Mouse (Mus musculus) T-helper 1 cell (primary cell): Measurements from ENCODE around the gene Src.

ENCODE experiments used
- in situ Hi-C: fragments of 300-600 bp; cut with MboI, MseI; formaldehyde crosslinking; loops from one replicate; pipeline ENCODE4 v1.15.1; 2025; ENCODE audit warnings: high pct_unique_total_duplicates

Gene Src

DNA sequence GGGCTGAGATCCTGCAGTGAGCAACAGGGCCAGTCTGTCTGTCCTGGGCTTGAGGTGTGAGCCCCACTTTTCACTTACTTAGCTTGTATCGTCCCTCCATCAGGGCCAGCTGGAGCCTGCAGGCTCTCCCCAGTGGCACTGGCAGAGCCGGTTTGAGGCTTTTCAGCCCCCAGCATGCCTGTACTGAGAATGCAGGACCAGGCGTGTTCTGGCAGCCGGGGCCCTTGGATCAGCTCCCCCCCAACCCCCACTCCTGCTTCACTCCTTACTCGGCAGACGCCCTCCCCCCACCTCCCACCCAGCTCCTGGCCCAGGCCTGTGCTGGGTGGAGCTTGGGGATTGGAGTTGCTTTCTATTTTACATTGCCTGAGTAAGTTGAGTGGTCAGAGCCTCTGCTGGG is 16.3 kb downstream of the Src start:
- in situ Hi-C loops: no loop called here

DNA sequence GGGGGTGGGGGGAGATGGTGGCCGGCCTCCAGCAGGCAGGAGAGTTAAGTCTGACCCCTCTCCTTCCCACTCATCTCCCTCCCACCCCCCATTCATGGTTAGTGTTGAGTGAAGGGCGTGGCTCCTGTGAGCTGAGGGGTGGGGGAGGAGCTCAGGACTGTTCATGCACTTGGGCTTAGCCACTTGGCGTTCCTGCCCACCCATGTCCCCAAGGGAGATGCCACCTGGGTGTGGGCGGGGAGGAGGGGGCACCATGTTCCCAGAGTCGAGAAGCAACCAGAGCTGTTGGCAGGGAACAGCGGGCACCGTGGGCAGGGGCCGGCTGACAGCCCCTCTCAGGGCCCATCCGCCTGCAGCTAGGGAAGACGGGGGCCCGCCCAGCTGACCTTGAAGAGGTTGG is 18.3 kb downstream of the Src start:
- in situ Hi-C loops: no loop called here

DNA sequence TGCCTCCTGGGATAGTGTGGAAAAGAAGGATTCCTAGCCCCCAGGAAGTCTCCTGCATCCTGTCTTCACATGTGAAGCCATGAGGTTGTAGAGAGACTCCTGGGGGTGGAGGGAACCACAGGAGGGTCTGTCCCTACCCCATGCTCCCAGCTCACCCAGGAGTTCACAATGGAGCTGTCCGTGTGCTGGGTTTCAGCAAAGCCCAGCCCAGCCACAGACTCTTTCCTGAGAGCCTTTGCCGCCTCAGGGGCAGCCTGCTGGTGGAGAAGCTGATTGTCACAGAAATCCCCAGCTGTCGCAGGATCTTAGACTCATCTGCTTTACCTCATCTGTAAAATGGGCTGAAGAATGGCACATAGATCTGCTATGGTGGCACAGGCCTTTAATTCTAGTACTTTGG is 18.9 kb downstream of the Src start:
- in situ Hi-C loops: no loop called here

DNA sequence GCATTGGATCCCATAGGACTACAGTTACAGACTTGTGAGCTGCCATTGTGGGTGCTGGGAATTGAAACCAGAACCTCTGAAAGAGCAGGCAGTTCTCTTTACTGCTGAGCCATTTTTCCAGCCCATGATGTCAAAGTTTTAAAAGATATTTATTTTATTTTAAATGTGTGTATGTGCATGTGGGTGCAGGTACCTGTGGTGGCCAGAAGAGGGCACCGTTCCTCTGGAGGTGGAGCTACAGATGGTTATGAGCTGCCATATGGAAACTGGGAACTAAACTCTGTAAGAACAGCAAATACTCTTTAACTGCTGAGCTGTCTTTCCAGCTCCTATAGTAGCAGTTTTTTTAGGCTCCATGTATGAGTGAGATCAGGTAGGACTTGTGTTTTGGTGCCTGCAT is 23.1 kb downstream of the Src start:
- in situ Hi-C loops: no loop called here

DNA sequence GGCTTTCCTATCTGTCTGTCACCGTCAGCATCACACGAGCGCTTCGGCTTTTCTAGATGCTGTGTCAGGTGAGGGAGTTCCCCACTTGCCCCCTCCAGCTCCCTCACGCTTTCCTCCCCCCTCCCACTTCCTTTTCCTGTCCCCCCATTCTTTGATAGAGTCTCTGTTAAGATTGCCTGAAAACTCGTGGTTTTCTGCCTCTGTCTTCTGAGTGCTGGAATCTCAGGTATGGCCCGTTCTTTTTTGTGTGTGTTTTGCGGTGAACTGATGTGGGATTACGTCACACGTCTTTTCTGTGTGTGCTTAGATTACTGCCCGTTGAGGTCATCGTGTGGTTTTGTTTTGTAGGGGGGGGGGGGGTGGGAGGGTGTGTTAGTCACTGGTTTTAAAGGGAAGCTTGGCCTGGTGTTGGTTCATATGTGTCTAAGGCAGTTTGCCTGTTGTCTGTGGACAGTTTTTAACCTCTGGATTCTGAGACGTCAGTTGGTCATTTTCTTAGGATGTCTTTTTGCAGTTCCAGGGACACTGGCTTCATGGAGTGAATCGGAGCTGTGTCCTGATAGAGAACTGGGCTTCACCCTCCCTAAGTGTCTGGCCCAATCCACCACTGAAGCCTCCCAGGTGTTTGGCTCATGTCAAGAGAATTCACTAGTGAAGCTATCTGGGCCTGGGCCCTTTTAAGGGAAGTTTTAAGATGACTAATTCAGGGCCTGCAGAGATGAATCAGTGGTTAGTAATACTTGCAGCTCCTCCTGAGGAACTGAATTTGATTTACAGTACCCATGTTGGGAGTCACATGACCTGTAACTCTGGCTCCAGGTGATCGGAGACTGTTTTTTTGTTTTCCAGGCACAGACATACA is 29.3 kb downstream of the Src start:
- in situ Hi-C loops: no loop called here

DNA sequence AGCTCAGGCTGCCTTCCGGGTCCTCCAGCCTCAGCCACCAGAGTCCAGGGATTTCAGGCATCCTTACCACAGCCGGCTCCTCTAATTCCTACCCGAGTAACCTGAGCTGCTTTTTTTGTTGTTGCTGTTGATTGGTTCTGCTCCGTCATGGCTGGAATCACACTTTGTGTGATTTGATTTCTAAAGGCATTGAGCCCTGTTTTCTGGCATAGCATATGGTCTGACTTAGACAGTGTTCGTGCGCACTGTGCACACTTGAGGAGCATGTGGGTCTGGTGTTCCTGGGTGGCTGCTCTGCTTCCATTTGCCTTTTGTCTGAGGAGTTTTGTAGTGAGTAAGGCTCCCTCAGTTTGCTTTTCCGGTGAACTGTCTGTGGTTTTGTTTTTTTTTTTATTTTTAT is 30.1 kb downstream of the Src start:
- in situ Hi-C loops: no loop called here

DNA sequence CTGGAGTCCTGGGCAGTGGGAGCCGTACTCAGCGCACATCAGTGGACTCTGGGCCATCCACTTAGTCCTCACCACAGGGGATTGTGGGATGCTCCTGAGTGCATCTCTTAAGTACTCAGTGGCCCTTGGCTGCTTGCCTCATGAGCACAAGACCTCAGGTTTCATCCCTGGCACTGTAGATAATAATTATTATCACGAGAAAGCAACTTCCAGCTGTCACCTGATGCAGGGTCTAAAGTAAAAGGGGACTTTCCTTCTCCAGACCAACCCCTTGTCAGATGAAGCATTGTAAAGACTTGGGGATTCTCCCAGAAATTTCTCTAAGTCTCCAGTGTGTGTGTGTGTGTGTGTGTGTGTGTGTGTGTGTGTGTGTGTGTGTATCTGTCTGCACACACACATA is 32.7 kb downstream of the Src start:
- in situ Hi-C loops: no loop called here

DNA sequence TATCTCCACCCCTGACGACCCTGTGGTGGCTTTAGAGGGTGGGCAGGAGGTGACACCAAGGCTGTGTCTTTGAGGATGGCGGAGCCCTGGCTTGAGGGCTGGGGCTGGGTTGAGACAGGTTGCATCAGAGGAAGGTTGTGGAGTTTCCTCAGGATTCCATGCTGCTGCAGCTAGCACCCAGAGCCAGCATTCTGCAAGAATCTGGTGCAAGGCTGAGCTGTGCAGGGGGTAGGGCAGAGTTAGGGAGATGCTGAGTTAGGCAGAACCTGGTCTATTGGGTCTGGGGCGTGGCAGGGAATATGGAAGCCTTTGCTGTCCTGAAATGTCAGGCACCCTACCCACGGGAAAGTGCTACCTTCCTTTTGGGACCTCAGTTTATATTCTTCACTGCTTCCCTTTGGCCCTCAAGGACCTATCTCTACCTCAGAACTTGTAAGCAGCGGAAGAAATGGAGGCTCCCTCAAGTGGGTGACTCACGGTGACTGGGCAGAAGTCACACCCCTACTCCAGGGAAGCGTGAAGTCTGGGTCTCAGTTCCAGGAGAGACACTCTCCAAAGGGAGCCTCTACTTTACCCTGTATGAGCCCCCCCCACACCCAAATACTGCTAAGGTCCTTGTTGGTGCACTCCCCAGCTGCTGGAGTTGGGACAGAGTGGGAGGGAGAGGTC is 33.3 kb downstream of the Src start:
- in situ Hi-C loops: no loop called here

DNA sequence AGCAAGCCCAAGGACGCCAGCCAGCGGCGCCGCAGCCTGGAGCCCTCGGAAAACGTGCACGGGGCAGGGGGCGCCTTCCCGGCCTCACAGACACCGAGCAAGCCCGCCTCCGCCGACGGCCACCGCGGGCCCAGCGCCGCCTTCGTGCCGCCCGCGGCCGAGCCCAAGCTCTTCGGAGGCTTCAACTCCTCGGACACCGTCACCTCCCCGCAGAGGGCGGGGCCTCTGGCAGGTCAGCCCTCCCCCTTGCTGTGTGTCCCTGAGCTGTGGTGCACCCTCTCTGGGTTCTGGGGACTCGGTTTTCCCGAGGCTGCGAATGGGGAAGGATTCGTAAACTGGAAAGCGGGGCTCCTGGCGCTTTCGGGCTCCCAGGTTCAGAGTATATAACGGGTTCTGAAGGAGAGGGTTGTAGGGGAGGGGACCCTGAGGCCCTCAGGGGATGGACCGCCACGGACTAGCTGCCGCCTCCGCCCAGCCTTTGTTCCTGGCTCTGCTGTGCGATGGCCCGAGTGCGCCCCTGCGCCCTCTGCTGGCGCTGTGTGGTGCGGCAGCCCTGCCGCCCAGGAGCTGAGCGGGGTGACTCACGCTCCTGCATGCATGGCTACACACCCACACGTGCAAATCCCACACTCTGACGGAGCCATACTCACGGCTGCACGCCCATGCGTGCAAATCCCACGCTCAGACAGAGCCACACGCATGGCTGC is 39.0 kb downstream of the Src start:
- in situ Hi-C loops: no loop called here

DNA sequence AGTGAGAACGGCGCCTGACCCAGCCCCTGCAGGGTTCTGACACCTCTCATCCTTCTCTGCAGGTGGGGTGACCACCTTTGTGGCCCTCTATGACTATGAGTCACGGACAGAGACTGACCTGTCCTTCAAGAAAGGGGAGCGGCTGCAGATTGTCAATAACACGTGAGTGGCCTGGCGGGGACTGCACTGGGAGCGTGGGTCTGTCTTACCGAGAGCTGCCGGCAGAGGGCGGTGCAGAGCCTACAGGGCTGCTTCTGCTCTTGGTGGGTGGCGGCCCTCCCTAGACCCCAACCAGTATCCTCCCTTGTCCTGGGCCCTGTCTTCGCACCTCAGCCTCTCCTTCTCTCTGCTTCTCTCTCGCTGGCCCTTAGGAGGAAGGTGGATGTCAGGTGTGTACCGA is 40.2 kb downstream of the Src start:
- in situ Hi-C loops: no loop called here

DNA sequence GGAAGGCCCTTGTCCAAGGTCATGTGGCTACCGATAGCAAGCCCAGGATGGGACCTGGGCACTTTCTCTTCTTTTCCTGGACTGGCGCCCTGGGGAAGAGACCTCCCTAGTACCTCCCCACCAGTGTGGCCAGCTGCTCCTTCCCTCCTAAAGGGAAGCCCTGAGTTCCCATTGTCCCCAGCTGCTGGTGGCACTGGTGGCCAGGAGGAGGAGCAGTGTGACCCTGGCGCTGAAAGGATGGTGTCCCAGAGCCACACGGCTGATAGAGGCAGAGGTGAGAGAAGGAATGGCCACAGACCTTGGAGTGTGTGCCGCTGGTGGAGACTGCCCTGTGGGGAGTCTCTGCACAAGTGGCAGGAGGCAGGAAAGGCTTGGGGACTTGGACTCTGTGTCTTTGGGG is 41.5 kb downstream of the Src start:
- in situ Hi-C loops: loop anchor here (5.0 kb wide), 2 partner anchors 113 to 122 kb away; partner anchors contain the start of gene Blcap

DNA sequence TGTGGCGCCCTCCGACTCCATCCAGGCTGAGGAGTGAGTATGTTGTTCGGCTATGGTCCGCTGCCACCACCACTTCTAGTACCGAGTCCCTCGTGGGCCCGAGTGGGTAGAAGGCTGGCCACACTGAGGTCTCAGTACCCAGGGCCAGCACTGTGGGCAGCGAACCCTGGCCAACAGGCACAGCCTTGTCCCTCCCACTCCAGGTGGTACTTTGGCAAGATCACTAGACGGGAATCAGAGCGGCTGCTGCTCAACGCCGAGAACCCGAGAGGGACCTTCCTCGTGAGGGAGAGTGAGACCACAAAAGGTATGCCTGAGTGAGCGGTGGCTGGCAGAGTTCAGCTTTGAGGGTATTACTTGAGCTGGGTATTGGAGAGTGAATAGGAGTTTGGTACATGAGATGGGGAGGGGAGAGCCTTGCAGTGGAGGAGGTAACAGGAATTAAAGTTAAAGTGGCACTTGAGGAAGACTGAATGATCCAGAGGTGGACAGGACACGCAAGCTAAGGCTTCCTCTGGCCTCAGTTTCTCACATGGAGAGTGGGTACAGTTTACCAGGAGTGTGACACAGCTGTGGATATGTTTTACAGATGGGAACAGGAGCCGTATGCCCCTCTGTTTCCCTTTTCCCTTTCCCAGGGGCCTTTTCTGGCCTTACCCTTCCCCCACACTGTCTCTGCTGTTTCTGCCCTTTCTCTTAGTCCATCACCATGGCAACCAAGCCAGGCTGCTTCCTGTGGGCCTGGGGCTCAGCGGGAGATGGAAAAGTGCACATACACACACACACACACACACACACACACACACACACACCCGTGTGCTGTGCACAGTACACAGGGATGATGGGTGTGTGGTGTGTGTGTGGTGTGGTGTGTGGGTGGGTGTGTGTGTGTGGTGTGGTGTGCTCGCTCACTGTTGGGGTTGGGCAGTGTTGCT is 44.8 kb downstream of the Src start:
- in situ Hi-C loops: loop anchor here (5.0 kb wide), 2 partner anchors 109 to 126 kb away; partner anchors contain the start of gene Blcap

DNA sequence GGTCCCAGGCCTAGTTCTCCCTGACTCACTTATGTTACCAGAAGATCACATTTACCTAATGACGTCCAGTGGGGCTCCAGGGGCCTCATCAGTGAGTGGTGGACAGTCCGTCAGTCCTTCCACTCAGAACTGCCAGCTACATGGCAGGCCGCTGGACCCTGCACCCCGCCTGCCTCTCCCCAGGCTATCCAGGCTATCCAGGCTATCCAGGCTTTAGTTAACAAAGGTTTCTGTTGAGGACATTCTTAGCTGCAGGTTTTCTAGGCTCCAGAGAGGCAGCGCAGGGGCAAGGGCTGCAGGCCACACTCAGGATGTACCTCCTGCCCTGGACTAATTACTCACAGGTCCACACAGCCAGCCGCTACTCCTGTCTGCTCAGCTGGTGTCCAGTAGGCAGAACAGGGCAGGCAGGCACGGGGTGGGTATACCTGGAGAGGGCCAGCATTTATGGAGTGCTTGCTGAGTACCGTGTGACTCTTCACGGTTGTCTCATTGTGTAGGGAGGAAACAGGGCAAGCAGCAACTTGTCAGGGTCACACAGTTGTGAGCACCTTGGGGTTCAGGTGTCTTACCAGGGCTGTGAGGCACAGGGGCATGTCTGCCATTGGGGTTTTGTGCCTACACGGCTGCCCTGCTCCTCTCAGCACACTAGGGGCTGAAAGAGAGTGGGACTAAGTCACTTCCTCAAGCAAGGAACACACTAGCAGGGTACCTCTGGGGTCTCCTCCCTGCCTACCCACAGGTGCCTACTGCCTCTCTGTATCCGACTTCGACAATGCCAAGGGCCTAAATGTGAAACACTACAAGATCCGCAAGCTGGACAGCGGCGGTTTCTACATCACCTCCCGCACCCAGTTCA is 45.9 kb downstream of the Src start:
- in situ Hi-C loops: loop anchor here (5.0 kb wide), 2 partner anchors 108 to 127 kb away; partner anchors contain the start of gene Blcap

DNA sequence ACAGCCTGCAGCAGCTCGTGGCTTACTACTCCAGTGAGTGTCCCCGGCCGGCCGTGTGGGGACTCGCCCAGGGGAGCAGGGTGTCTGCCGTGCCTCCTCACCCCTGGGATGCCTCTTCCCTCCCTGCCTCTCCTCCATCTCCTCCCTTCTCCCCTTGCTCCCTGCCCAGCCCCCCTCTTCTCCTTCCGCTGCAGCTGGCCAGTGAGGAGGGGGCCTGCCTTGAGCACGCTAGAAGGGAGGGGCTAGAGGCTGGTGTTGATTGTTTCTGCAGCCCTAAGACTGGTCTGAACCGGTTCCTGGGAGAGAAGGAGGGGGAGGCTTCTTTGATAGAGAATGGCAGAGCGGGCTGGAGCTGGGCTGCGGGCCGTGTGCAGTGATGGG is 46.5 kb downstream of the Src start:
- in situ Hi-C loops: loop anchor here (5.0 kb wide), 2 partner anchors 108 to 127 kb away; partner anchors contain the start of gene Blcap

DNA sequence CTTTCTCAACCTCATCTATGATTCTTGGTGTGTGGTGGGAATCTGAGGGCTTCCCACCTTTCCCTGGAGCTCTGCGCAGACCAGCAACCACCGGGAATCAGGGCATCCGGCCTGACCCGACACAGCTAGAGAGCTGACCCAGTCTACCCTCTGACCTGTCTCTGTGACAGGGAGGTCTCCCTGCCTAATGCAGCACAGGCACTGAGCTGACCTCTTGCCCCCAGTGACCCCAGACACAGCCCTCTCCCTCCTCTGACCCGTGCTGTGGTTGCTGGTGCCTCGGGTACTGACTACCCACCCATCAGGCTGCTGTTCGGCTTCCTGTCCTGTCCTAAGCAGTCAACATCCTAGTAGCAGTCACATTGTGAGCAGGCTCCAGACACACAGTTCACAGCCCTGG is 48.6 kb downstream of the Src start:
- in situ Hi-C loops: no loop called here

DNA sequence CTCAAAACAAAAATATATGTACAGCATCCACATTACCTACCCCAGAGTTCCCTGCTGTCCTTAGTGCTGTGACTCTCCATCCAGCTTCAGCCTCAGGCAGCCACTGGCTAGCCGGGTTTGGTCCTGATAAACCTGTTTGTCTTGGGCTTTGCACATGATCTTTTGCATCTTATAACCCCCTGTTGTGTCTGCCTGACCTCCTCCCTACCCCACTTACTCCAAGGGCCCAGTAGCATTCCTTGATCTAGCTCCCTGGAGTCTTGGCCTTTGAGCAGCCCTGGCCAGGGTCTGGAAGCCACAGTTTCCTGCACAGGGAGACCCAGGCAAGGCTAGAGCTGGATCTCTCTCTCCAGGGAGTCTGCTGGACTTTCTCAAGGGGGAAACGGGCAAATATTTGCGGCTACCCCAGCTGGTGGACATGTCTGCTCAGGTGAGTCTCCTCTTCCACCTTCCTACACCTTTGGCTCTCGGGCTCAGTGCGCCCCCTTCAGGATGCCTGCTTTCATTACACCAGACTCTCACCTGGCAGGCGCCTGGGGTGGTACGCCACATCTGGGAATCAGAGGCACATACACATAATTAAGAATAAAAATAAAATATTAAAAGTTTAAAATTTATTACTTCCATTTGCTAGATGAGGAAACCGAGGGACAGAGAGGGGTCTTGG is 50.0 kb downstream of the Src start:
- in situ Hi-C loops: no loop called here

DNA sequence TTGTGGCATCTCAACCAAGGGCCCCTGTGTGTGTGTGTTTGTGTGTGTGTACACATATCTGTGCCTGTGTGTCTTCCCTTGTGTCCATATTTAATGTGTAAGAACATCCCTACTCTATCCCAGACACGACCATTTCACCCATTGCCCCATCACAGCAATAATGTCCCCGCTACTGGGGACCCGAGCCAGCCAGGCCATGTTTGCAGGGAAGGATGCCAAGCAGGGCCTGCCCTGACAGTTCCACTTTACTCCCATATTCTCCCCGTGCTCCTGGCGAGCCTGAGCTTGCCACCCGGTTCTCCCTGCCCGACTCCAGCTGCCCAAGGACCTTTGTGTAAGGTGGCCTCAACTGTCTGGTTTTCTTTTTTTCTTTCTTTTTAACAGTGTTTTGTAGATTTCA is 53.0 kb downstream of the Src start:
- in situ Hi-C loops: no loop called here

DNA sequence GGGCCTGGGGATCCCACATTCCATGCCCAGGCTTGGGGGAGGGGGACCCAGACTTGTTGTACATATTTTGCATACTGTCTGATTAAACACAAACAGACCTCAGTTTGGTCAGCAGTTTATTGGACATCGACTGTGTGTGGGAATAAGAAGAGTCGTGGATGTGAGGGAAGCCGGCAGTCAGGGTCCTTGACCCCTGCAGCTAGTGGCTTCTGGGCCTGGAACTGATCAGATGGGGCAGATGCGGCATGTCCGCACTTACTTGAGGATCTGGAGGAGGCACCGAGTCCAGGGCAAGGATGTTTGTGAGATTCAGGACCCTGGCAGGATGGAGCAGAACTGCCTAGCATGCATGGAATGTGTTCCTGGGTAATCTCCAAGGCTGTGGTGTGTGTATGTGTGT is 53.5 kb downstream of the Src start:
- in situ Hi-C loops: no loop called here

DNA sequence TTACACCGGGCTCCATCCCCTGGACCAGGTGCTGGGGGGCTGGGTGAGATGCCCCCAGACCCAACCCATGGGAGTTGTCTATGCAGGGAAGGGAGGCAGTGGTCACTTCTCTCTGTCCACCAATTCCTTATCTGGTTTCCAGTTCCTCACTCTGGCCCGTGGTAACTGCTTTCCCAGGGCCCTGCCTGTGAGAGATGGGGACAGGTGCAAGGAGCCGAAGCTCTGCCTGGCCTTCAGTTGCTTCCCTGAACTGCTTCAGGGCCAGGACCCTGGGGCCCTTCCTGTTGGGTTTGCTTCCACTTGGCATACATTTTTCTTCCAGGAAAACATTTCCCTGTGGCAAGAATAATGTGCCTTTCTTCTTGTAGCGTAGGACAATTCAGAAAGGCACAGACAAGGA is 54.2 kb downstream of the Src start:
- in situ Hi-C loops: no loop called here

DNA sequence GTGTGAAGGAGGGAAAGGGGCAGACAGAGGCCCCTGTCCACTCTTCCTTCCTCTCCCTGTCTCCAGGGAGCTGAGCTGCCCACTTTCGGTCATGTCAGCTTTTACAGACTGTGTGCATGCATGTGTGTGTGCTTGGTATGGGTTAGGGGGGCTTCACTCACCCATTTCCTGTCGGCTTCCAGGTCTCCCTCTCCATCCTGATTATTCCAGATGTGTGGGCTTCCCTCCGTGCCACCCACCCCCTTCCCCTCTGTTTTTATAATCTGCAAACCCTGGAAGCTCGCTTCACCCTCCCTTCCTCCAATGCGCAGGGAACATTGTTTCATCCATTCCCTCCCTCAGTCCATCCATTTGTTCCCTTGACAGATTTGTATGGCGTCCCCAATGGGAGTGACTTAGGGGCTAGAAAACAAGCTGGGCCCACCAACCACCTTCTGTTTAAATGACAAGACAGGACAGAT is 56.1 kb downstream of the Src start:
- in situ Hi-C loops: no loop called here
